Mouse (Mus musculus): ENCODE measurements around the gene C87436.

The C87436 gene

GRCm38 (mm10) chr6:86519767-86520345, 81.7 kb downstream of the C87436 start:
- no peak for DNase-seq

GRCm38 (mm10) chr6:86522001-86522911, 84.1 kb downstream of the C87436 start:
- no peak for DNase-seq

Measured in cerebellum, adult 9-11 months (tissue).